Mouse (Mus musculus): Measurements from ENCODE around the gene Inafm2. TPM values are rescaled to one million over a fixed set of nuclear protein-coding genes. Genes with fewer than 3 reads are reported as not detected.
A peak's percentile ranks its signal among the peaks of the same experiment; 100 is the strongest.

Inafm2 gene
- polyA plus RNA-seq, 1 experiment from 2014 or later: 24.1 TPM

DNA sequence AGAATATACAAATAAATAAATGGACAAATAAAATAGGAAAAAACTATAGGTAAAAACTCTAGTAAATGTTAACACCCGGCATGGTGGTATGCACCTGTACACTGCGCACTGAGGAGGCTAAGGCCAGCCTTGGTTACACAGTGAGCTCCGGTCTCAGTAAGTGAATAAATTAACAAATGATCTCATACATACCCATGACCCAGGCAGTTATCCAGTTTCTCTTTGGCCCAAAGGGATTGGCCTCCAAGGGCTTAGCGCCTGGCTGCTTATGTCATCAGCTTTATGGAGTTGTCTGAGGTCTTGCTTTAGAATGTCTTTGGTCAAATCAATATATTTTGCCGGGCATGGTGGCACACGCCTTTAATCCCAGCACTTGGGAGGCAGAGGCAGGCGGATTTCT is 38.1 kb downstream of the Inafm2 start:
- Histone ChIP-seq H3K27me3 (replicated peaks; ENCODE audit: control insufficient read depth, insufficient read depth, low read length) (no peaks in the 10 kb centered on the region), H3K4me3 (ENCODE audit: low read length) (no peak overlapping the region), H3K9me3 (ENCODE audit: control insufficient read depth, low read length) (no peaks in the 10 kb centered on the region), H3K9ac (ENCODE audit: low read depth, low read length) (no peak overlapping the region), H3K4me1 (ENCODE audit: control insufficient read depth, insufficient read depth, low read length) (peaks cover 3% of the 10 kb centered on the region), H3K27ac (ENCODE audit: low read length) (no peak overlapping the region), H3K4me2 (ENCODE audit: low read depth, low read length) (no peak overlapping the region), H3K36me3 (ENCODE audit: control insufficient read depth, insufficient read depth, low read length) (no peaks in the 10 kb centered on the region)
- 89% methylated on average over 7 of the region's 7 CpGs for WGBS
- no peak for ATAC-seq

DNA sequence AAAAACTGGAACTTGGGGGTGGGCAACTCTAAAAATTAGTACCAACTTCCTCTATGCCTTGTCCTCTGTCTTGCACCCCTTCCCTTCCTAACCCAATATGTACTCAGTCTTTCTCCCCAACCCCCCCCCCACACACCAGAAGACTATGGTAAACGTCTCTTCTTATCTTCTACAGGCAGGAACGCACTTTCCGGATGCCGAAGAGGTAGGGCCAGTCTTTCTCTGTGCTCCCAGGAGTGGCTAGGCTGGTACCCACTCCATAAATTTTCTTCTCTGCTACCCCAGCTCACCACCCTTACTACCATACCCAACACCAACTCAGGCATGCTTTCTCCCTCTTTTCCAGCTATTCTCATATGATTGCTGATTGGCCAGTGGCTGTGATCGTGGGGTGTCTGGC is 41.0 kb downstream of the Inafm2 start:
- Histone ChIP-seq H3K36me3 (ENCODE audit: control insufficient read depth, insufficient read depth, low read length) (no peaks in the 10 kb centered on the region), H3K27me3 (replicated peaks; ENCODE audit: control insufficient read depth, insufficient read depth, low read length) (no peaks in the 10 kb centered on the region), H3K9me3 (ENCODE audit: control insufficient read depth, low read length) (no peaks in the 10 kb centered on the region), H3K27ac (ENCODE audit: low read length) (no peak overlapping the region), H3K4me2 (ENCODE audit: low read depth, low read length) (no peak overlapping the region), H3K4me1 (ENCODE audit: control insufficient read depth, insufficient read depth, low read length) (peaks cover 8% of the 10 kb centered on the region; the same call in 1 of the 2 replicates), H3K4me3 (ENCODE audit: low read length) (no peak overlapping the region), H3K9ac (ENCODE audit: low read depth, low read length) (no peak overlapping the region)
- 68% methylated on average over 5 of the region's 5 CpGs for WGBS
- no peak for ATAC-seq

DNA sequence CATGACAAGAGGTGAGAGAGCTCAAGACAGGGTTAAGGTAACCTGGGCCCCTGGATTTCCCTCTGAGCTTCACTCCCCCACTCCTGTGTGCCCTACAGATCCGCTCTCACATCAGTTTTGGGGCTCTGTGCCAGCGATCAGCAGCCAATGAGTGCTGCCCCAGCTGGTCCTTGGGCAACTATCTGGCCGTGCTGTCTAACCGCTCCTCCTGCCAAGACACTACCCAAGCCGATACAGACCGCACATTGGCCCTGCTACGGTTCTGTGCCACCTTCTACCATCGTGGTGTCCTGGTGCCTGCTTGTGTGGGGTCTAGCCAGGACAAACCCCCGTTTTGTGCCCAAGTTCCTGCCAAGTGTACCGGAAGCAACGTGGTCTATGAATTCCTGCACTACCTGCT is 43.9 kb downstream of the Inafm2 start:
- no peak overlapping the region for H3K9ac ChIP-seq (ENCODE audit: low read depth, low read length)
- 86% methylated on average over 11 of the region's 11 CpGs for WGBS
- no peak overlapping the region for H3K27ac ChIP-seq (ENCODE audit: low read length)
- no peaks in the 10 kb centered on the region for H3K36me3 ChIP-seq (ENCODE audit: control insufficient read depth, insufficient read depth, low read length)
- H3K9me3 ChIP-seq (ENCODE audit: control insufficient read depth, low read length): no peaks in the 10 kb centered on the region
- H3K27me3 ChIP-seq (replicated peaks; ENCODE audit: control insufficient read depth, insufficient read depth, low read length): no peaks in the 10 kb centered on the region
- no peak overlapping the region for H3K4me2 ChIP-seq (ENCODE audit: low read depth, low read length)
- H3K4me3 ChIP-seq (ENCODE audit: low read length): no peak overlapping the region
- no peak for ATAC-seq
- H3K4me1 ChIP-seq (ENCODE audit: control insufficient read depth, insufficient read depth, low read length): peaks cover 8% of the 10 kb centered on the region; the same call in 1 of the 2 replicates

DNA sequence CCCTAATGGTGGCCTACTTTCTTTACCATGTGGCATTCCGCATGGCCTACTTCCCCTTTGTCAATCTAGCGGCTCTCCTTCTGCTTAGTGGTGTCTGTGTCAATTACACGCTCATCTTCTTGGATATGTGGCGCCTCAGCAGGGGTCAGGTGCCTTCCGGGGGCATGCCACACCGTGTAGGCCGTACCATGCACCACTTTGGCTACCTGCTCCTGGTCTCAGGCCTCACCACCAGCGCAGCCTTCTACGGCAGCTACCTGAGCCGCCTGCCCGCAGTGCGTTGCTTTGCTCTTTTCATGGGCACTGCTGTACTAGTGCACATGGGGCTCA is 44.6 kb downstream of the Inafm2 start:
- WGBS: 59% methylated on average over 12 of the region's 12 CpGs
- Histone ChIP-seq H3K9me3 (ENCODE audit: control insufficient read depth, low read length) (no peaks in the 10 kb centered on the region), H3K9ac (ENCODE audit: low read depth, low read length) (peak overlapping the region; percentile 43; the same call in 1 of the 2 replicates), H3K27me3 (replicated peaks; ENCODE audit: control insufficient read depth, insufficient read depth, low read length) (no peaks in the 10 kb centered on the region), H3K4me1 (ENCODE audit: control insufficient read depth, insufficient read depth, low read length) (peaks cover 8% of the 10 kb centered on the region; the same call in 1 of the 2 replicates), H3K36me3 (ENCODE audit: control insufficient read depth, insufficient read depth, low read length) (no peaks in the 10 kb centered on the region), H3K4me2 (ENCODE audit: low read depth, low read length) (peak overlapping the region; percentile 51), H3K27ac (ENCODE audit: low read length) (no peak overlapping the region), H3K4me3 (ENCODE audit: low read length) (peak overlapping the region; percentile 24)
- ATAC-seq: no peak; the same call in 1 of the 2 replicates

DNA sequence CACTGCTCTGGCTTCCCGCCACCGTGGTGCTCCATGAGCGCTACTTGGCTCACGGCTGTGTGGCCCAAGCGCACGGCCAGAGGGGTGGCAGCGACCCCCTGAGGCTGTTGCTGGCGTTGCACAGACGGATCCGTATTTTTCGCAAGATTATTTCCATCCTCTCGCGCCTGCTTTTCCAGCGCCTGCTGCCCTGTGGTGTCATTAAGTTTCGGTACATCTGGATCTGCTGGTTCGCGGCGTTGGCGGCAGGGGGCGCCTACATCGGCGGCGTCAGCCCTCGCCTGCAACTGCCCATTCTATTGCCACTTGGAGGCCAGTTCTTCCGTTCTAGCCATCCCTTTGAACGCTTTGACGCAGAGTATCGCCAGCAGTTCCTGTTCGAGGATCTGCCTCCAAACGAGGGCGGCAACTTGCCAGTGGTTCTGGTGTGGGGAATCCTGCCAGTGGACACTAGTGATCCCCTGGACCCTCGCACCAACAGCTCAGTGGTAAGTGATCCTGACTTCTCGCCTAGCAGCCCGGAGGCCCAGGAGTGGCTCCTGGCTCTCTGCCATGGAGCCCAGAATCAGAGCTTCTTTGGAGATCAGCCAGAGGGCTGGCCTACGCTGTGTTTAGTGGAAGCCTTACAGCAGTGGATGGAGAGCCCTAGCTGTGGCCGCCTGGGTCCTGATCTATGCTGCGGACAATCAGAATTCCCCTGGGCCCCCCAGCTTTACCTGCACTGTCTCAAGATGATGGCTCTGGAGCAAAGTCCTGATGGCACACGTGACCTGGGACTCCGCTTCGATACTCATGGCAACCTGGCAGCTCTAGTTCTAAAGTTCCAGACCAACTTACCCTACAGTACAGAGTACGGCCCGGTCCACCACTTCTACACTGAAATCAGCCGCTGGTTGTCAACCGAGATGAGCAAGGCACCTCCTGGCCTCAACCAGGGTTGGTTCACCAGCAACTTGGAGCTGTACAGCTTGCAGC is 45.3 kb downstream of the Inafm2 start:
- WGBS: 22% methylated on average over 44 of the region's 44 CpGs
- H3K9ac ChIP-seq (ENCODE audit: low read depth, low read length): peak overlapping the region; percentile 51
- H3K4me3 ChIP-seq (ENCODE audit: low read length): peak overlapping the region; percentile 24
- H3K27me3 ChIP-seq (replicated peaks; ENCODE audit: control insufficient read depth, insufficient read depth, low read length): no peaks in the 10 kb centered on the region
- peak overlapping the region; percentile 51 for H3K4me2 ChIP-seq (ENCODE audit: low read depth, low read length)
- no peaks in the 10 kb centered on the region for H3K9me3 ChIP-seq (ENCODE audit: control insufficient read depth, low read length)
- H3K36me3 ChIP-seq (ENCODE audit: control insufficient read depth, insufficient read depth, low read length): no peaks in the 10 kb centered on the region
- H3K27ac ChIP-seq (ENCODE audit: low read length): no peak overlapping the region
- peaks cover 8% of the 10 kb centered on the region; the same call in 1 of the 2 replicates for H3K4me1 ChIP-seq (ENCODE audit: control insufficient read depth, insufficient read depth, low read length)
- peak; percentile 60 for ATAC-seq

DNA sequence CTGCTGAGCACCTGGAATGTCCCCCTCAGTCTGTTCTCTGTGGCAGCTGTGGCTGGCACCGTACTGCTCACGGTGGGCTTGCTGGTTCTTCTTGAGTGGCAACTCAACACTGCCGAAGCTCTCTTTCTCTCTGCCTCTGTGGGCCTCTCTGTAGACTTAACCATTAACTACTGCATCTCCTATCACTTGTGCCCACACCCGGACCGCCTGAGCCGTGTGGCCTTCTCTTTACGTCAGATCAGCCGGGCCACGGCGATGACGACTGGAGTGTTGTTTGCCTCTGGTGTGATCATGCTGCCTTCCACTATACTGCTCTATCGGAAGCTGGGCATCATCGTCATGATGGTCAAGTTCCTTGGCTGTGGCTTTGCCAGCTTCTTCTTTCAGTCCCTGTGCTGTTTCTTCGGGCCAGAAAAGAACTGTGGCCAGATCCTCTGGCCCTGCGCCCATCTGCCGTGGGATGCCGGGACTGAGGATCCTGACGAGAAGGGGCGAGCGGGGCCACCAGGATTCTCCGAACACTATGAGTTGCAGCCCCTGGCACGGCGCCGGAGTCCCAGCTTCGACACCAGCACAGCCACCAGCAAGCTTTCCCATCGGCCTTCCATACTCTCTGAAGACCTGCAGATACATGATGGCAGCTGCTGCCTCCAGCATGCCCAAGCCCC is 46.2 kb downstream of the Inafm2 start:
- Histone ChIP-seq H3K4me2 (ENCODE audit: low read depth, low read length) (no peak overlapping the region), H3K9ac (ENCODE audit: low read depth, low read length) (no peak overlapping the region), H3K36me3 (ENCODE audit: control insufficient read depth, insufficient read depth, low read length) (no peaks in the 10 kb centered on the region), H3K9me3 (ENCODE audit: control insufficient read depth, low read length) (no peaks in the 10 kb centered on the region), H3K4me1 (ENCODE audit: control insufficient read depth, insufficient read depth, low read length) (peaks cover 8% of the 10 kb centered on the region; the same call in 1 of the 2 replicates), H3K27me3 (replicated peaks; ENCODE audit: control insufficient read depth, insufficient read depth, low read length) (no peaks in the 10 kb centered on the region), H3K4me3 (ENCODE audit: low read length) (no peak overlapping the region), H3K27ac (ENCODE audit: low read length) (no peak overlapping the region)
- 87% methylated on average over 26 of the region's 26 CpGs for WGBS
- no peak; the same call in 1 of the 2 replicates for ATAC-seq

DNA sequence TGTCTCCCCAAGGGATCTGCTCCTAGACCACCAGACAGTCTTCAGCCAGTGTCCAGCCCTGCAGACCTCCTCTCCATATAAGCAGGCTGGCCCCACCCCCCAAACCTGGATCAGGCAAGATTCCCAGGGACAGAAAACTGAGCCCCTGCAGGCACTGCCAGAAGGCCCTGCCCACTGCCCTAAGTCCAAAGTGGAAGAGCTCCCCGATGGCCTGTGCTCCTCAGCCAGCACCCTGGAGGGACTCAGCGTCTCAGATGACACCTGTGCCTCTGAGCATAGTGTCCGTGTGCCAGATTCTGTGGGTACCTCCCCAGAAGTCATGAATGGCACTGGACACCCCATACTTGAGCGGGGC is 46.7 kb downstream of the Inafm2 start:
- 71% methylated on average over 4 of the region's 4 CpGs for WGBS
- no peak for ATAC-seq
- H3K27ac ChIP-seq (ENCODE audit: low read length): no peak overlapping the region

DNA sequence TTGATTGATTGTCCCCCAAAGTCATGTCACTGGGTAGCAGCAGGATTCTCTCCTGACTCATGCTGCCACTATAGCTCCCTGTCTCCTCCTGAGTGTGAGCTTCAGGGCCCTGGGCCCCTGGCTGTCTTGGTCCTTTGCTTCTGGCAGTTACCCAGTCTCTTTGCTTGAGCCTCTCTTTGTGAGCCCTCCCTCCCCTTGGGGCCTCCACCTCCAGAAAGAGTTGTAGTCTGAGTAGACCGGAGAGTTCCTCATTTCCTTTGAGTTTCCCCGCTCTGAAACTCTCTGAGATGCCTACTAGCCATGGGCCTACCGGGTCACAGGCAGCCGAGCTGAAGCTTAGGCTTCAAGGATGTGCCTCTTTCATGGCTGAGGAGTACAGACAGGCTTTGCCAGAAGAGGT is 48.1 kb downstream of the Inafm2 start:
- H3K27me3 ChIP-seq (replicated peaks; ENCODE audit: control insufficient read depth, insufficient read depth, low read length): no peaks in the 10 kb centered on the region
- no peak overlapping the region for H3K27ac ChIP-seq (ENCODE audit: low read length)
- no peaks in the 10 kb centered on the region for H3K36me3 ChIP-seq (ENCODE audit: control insufficient read depth, insufficient read depth, low read length)
- H3K9ac ChIP-seq (ENCODE audit: low read depth, low read length): no peak overlapping the region
- no peak overlapping the region for H3K4me2 ChIP-seq (ENCODE audit: low read depth, low read length)
- ATAC-seq: no peak
- 79% methylated on average over 4 of the region's 4 CpGs for WGBS
- H3K9me3 ChIP-seq (ENCODE audit: control insufficient read depth, low read length): no peaks in the 10 kb centered on the region
- H3K4me1 ChIP-seq (ENCODE audit: control insufficient read depth, insufficient read depth, low read length): peaks cover 8% of the 10 kb centered on the region; the same call in 1 of the 2 replicates
- no peak overlapping the region for H3K4me3 ChIP-seq (ENCODE audit: low read length)

More for the DNA sequence above, 46.7 kb downstream of the Inafm2 start:
- Histone ChIP-seq H3K9me3 (ENCODE audit: control insufficient read depth, low read length) (no peaks in the 10 kb centered on the region), H3K4me3 (ENCODE audit: low read length) (no peak overlapping the region), H3K9ac (ENCODE audit: low read depth, low read length) (no peak overlapping the region), H3K4me1 (ENCODE audit: control insufficient read depth, insufficient read depth, low read length) (peaks cover 8% of the 10 kb centered on the region; the same call in 1 of the 2 replicates), H3K27me3 (replicated peaks; ENCODE audit: control insufficient read depth, insufficient read depth, low read length) (no peaks in the 10 kb centered on the region), H3K36me3 (ENCODE audit: control insufficient read depth, insufficient read depth, low read length) (no peaks in the 10 kb centered on the region), H3K4me2 (ENCODE audit: low read depth, low read length) (no peak overlapping the region)
